Mouse (Mus musculus): ENCODE data around the gene Folr1. TPM values are rescaled to one million over a fixed set of nuclear protein-coding genes. Genes with fewer than 3 reads are reported as not detected.

Gene Folr1
- polyA plus RNA-seq, 1 experiment = 48.0 TPM

DNA sequence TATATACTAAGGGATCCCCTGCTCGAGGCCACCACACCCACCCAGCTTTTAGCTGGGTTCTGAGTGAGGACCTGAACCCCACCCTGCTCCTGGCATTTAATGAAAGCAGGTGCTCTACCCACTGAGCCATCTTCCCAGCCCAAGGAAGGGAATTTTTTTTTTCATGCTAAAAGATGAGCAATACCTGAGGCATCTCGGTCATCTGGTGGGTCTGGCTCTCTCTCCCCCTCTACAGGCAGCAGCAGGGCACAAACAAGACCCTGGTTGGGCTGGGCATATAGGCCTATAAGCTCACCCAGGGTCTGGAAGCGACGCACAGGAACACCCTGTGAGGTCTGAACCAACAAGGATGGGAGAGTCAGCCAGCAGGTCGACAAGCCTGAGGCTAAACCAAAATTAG, 37.2 kb downstream of the Folr1 start:
- DNase-seq (ENCODE audit: low read depth) = no peak

DNA sequence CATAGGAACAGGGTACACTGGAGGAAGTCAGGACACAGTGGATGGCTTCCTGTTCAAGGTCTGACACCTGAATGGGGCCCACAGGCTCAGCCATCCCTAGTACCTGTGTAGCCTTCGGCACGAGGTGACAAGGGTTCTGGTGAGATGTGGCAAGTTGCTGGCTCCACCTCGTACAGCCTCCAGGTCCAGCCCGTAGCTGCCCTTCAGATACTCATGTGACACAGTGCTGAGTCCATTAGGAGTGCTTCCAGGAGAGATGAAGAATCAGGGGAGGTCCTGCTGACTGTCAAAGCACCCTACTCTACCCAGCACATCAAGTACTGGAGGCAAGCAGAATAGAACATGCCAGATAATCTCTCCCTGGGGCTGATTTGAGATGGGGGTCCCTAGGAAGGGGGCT, 38.2 kb downstream of the Folr1 start:
- DNase-seq (ENCODE audit: low read depth) = no peak

DNA sequence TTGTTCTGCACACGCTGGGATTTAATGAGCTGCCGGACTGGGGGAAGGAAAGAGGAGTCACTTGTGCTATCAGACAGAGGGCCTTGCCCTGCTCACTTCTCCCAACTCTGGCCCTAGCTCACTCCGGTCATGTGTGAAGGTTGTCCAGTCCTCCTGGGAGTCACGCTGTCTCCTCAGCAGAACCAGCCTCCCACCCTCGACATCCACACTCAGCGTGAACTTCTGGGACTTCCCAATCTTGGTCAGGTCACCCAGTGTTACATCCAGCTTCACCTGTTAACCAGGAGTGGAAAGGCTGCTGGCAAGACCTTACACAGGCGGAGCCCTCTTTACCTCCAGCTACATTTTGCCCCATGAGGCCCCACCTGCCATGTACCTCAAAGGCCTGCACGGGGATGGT, 39.2 kb downstream of the Folr1 start:
- no peak for DNase-seq (ENCODE audit: low read depth)

DNA sequence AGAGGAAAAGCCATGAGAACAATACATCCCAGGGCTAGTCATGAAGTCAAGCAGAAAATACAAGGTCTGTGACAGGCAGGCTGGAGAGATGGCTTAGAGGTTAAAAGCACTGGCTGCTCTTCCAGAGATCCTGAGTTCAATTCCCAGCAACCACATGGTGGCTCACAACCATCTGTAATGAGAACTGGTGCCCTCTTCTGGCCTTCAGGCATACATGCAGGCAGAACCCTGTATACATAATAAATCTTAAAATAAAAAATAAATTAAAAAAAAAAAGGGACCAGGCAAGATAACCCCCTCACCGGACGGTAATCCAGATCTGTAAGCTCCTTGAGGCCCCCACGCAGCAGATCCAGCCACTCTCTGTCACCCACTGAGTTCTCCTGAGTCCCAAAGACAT, 40.2 kb downstream of the Folr1 start:
- no peak for DNase-seq (ENCODE audit: low read depth)

DNA sequence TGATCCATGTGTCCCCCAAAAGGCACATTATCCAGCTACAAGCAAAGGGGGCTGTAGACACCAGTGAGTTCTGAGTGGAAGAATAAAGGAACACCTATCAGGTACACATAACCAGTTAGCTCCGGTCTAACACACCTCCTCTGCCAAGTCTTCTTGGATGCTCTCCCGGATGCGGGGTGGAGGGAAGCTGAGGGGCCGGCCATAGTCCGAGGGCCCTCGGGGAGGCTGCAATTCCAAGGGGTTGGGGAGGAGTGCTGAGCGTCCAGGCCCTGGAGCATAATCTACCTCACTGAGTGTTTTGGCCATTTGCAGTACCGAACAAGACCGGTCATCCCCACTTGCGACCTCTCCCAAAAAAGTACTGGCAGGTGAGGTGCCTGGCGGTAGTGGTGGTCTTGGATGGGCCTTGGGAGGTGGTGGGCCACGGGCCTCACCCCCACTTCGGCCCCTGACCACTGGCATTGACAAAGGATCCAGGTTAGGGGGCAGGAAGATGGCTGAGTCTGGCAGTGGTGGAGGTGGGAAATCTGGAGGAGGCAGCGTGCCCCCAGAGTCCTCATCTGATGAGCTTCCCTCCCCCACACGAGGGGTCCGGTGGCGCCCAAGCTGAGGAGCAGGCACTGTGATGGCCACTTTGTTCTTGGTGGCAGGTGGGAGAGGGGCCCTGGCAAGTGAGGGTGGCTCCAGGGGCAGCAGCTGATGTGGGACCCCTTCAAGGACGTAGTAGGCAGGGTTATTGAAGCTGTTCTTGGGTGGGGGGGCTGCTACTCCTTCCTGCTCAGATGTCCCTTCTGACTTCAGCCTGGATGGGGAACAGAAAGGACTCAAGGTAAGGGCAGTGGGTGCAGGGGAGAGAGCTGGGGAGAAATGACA, 46.6 kb downstream of the Folr1 start:
- no peak for DNase-seq (ENCODE audit: low read depth)

DNA sequence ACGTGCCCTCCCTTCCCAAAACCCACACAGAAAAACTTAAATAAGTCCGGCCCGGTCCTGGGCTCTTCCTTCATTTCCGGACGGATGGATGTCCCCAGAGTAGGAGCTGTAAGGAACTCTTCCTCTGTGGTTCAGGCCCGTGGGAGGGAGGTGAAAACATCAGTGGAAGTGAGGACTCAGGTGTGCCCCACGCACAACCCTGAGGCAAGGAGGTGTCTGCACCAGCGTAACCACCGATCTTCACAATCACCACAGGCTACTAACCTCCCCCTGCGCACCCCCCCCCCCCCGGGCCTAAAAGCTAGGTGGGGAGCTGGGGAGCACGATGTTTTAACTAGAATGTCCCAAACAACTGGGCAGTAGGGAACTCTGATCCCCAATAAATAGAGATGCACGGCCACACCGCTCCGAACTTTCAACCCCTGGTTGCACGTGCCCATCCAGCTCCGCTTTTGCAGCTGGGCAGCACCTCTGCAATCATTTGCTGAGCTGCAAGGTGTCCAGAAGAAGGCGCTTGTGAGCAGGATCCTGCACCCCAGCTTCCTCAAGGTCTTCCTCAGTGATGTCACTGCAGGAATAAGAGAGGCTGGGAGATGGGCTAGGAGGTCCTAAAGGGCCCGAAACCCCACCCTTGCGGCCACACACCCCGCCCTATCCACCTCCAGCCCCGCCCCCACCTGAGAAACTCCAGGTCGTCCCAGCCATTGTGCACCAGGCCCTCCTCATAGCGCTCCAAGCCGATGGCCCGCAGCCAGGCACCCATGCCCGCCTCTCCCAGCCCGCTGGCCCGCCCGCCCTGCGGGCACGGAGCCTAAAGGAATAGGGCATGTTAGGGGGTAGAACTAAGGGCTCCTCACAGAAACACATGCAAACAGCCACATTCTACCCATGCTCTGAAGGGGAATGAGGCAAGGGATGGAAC, 47.5 kb downstream of the Folr1 start:
- no peak for DNase-seq (ENCODE audit: low read depth)

DNA sequence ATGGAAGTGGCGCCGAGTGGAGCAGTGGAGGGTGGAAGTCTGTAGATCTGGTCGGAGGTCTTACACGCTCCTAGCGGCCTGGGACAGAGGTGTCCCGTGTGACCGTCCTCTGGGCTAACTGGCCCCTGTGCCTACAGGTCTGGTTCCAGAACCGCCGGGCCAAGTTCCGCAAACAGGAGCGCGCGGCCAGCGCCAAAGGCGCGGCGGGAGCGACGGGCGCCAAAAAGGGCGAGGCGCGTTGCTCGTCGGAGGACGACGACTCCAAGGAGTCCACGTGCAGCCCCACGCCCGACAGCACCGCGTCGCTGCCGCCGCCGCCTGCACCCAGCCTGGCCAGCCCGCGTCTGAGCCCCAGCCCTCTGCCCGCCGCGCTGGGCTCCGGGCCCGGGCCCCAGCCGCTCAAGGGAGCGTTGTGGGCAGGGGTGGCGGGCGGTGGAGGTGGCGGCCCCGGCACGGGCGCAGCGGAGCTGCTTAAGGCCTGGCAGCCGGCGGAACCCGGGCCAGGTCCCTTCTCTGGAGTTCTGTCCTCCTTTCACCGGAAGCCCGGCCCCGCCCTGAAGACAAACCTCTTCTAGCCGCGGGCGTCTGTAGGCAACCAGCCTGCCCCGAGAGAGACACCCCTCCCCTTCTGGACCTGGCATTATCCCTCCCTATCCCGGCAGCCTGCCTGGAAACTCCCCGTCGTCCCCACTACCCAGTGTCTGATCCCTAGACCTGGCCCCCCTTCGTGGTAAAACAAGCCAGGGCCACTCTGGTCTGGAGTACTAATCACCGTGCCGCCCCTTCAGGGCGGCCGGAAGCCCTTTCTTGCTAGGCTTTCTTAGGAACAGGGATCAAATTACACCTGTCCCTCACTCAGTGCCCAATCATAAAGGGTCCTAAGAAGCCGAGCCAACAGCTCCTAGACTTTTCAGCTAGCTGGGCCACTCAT, 48.8 kb downstream of the Folr1 start:
- DNase-seq (ENCODE audit: low read depth) = no peak

DNA sequence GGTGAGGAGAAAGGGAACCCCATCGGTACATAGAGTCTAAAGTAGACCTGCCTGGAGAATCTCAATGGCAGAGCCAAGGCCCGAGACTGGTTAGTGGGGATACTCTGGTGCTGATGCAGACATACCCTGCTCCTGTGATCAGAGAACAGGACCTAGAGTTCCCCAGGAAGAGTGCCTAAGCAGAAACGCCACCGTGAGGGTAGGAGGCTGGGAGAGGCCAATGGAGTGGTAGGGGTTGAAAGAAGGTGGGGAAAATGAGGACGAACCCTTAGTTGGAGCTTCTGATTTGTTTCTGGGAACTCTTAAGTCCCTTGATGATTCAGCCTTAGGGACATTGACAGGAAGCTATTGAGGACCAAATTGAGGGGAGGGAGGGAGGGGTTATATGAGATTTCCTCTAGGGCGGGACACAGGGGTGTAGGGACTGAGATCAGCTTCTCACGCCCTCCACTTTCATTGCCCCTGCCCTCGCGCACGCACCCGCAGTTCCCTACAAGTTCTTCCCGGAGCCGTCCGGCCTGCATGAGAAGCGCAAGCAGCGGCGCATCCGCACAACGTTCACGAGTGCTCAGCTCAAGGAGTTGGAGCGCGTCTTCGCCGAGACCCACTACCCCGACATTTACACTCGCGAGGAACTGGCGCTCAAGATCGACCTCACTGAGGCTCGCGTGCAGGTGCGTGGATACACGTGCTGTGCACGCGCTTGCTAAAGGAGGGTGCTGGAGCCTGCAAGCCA, 50.1 kb downstream of the Folr1 start:
- DNase-seq (ENCODE audit: low read depth) = no peak

DNA sequence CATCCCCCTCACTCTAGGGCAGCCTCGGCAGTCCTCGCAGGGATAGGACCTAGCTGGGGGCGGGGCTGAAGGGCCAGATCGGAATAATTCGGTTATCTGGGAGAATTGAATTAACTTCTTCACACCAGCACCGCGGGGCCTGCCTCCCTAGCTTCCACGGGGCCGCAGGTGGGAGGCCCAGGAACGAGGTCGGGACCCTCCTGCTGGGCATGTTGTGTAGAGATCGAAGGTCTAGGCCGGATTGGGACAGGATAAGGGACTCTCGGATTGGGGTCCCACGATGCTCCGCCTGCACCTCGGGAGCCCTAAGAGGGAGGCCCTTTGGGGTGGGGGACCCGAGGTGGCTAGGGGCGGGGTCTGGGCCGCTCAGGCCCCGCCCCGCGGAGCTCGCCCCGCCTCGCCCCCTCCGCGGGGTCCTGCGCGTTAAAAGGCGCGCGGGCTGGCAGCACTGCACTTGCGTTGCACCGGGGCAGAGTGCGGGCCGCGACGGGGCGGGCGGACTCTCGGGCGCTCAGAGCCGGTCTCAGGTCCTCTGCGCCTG, 52.7 kb downstream of the Folr1 start, which contains the start of gene Phox2a:
Gene Phox2a (plus strand): TSS at position 453 of the 541 bp plus-strand sequence.
- DNase-seq (ENCODE audit: low read depth) = no peak

Other genes with a start within 250 kb of the Folr1 start
- gene Clpb, start 207.2 kb downstream of the Folr1 start, polyA plus RNA-seq (2012; rRNA removed) = 43.0 and 61.1 TPM in 2 replicates
- gene Phox2a, start 52.5 kb downstream of the Folr1 start, polyA plus RNA-seq (2012; rRNA removed) = 0.11 TPM in 1 of 2 replicates, not detected in the other
- gene Inppl1, start 32.6 kb downstream of the Folr1 start, polyA plus RNA-seq (2012; rRNA removed) = 70.0 and 73.6 TPM in 2 replicates
- 54.9 and 84.6 TPM in 2 replicates for gene Folr2, start 13.6 kb downstream of the Folr1 start, polyA plus RNA-seq (2012; rRNA removed)
- 34.0 and 53.7 TPM in 2 replicates for gene Anapc15, start 7.1 kb downstream of the Folr1 start, polyA plus RNA-seq (2012; rRNA removed)
- 318 and 389 TPM in 2 replicates for gene Lamtor1, start 35.1 kb upstream of the Folr1 start, polyA plus RNA-seq (2012; rRNA removed)
- gene Tomt, start 35.6 kb upstream of the Folr1 start, polyA plus RNA-seq (2012; rRNA removed) = 1.3 and 2.0 TPM in 2 replicates
- 53.1 and 61.5 TPM in 2 replicates for gene Lrrc51, start 63.1 kb upstream of the Folr1 start, polyA plus RNA-seq (2012; rRNA removed)
- 71.4 and 81.8 TPM in 2 replicates for gene Numa1, start 63.3 kb upstream of the Folr1 start, polyA plus RNA-seq (2012; rRNA removed)
- 13.5 and 19.7 TPM in 2 replicates for gene Il18bp, start 147.9 kb upstream of the Folr1 start, polyA plus RNA-seq (2012; rRNA removed)
- 59.9 and 61.7 TPM in 2 replicates for gene Rnf121, start 194.7 kb upstream of the Folr1 start, polyA plus RNA-seq (2012; rRNA removed)
- 14.4 and 17.2 TPM in 2 replicates for gene Xndc1, start 194.7 kb upstream of the Folr1 start, polyA plus RNA-seq (2012; rRNA removed)
- gene Xntrpc, start 194.9 kb upstream of the Folr1 start, polyA plus RNA-seq (2012; rRNA removed) = 2.7 and 3.0 TPM in 2 replicates
- gene Trpc2, start 212.3 kb upstream of the Folr1 start, polyA plus RNA-seq (2012; rRNA removed) = not detected in 2 replicates
- 0.43 TPM in 1 of 2 replicates, not detected in the other for gene Art1, start 231.0 kb upstream of the Folr1 start, polyA plus RNA-seq (2012; rRNA removed)
- gene Art5, start 238.7 kb upstream of the Folr1 start, polyA plus RNA-seq (2012; rRNA removed) = 0.15 and 0.66 TPM in 2 replicates
- 0.05 and 0.08 TPM in 2 replicates for gene Chrna10, start 246.0 kb upstream of the Folr1 start, polyA plus RNA-seq (2012; rRNA removed)